Mouse (Mus musculus) embryonic facial prominence, embryonic 12.5 days (tissue): Measurements from ENCODE around the gene Rorc. TPM values are rescaled to one million over a fixed set of nuclear protein-coding genes. Genes with fewer than 3 reads are reported as not detected.

Experiments
- ATAC-seq: fragments of 200-750 bp; cut with Nextera tagmentation; 2 replicates; pipeline ENCODE4 v1.8.0; 2017; ENCODE audit not compliant: insufficient number of reproducible peaks, insufficient read depth, low FRiP score, low TSS enrichment
- H3K27ac ChIP-seq: fragments of 300-500 bp; sonication (generic); 2 replicates; pipeline ENCODE4 v1.5.1; 2016; ENCODE audit warnings: mild to moderate bottlenecking
- H3K27me3 ChIP-seq: fragments of 300-500 bp; sonication (generic); 2 replicates; pipeline ENCODE4 v1.6.1; 2016; ENCODE audit warnings: mild to moderate bottlenecking, moderate library complexity
- H3K36me3 ChIP-seq: fragments of 300-500 bp; sonication (generic); 2 replicates; pipeline ENCODE4 v1.6.1; 2016; ENCODE audit warnings: mild to moderate bottlenecking
- H3K4me1 ChIP-seq: fragments of 300-500 bp; sonication (generic); 2 replicates; pipeline ENCODE4 v1.6.1; 2016
- H3K4me2 ChIP-seq: fragments of 300-500 bp; sonication (generic); replicated peaks from 2 replicates; pipeline ENCODE4 v1.6.1; 2016; ENCODE audit warnings: mild to moderate bottlenecking, moderate library complexity
- H3K4me3 ChIP-seq: fragments of 300-500 bp; sonication (generic); 2 replicates; pipeline ENCODE4 v1.5.1; 2016; ENCODE audit warnings: mild to moderate bottlenecking
- H3K9ac ChIP-seq: fragments of 300-500 bp; sonication (generic); 2 replicates; pipeline ENCODE4 v1.6.1; 2016; ENCODE audit warnings: mild to moderate bottlenecking, moderate library complexity
- H3K9me3 ChIP-seq: fragments of 300-500 bp; sonication (generic); 2 replicates; pipeline ENCODE4 v1.6.1; 2016; ENCODE audit warnings: mild to moderate bottlenecking, moderate library complexity
- WGBS: fragments of 180-500 bp; shearing (Covaris S2); methylation state at CpG from one replicate; pipeline ENCODE4 v1.1.7; 2016; 5-methylcytosine and 5-hydroxymethylcytosine counted together
- polyA plus RNA-seq: library from polyadenylated mRNA; unstranded; fragments of >200 nt; fragmentation: Nextera tagmentation; extraction: Ambion mirVana; gene quantifications from 2 replicates; pipeline ENCODE4 v1.2.1, GENCODE M21; 2016

Gene Rorc
- 0.72 and 0.88 TPM in 2 replicates for polyA plus RNA-seq

DNA sequence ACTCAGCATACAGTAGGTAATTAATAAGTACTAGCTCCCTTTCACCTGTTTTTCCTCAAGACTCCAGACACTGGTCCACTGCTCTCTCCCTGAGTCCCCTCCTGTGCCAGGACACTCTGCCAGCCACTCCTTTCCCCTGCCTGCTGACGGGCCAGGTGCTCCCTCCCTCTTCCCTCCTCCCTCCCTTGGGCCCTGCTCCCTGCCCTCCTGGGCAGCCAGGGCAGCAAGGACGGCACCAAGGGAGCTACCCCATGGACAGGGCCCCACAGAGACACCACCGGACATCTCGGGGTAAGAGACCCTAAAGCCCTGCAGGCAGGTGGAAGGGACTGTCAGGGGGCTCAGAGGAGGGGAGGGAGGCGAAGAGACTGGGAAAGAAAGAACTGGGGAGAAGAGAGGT is at the start of gene Rorc:
Gene Rorc, plus strand, starts transcription at position 154 of the 400 bp plus-strand sequence.
- no peak within 1 kb of the TSS for H3K27ac ChIP-seq
- 12% methylated on average over 5 of the region's 5 CpGs for WGBS
- peaks cover 22% of the 10 kb centered on the region for H3K27me3 ChIP-seq
- H3K4me1 ChIP-seq: peaks cover 28% of the 10 kb centered on the region
- peak within 1 kb of the TSS; percentile 36 for H3K4me2 ChIP-seq
- H3K9me3 ChIP-seq: no peaks in the 10 kb centered on the region
- H3K36me3 ChIP-seq: no peaks in the 10 kb centered on the region
- ATAC-seq: peak; percentile 4; the same call in 1 of the 2 replicates
- peak within 1 kb of the TSS; percentile 9; the same call in 1 of the 2 replicates for H3K4me3 ChIP-seq
- H3K9ac ChIP-seq: peak within 1 kb of the TSS; percentile 25

DNA sequence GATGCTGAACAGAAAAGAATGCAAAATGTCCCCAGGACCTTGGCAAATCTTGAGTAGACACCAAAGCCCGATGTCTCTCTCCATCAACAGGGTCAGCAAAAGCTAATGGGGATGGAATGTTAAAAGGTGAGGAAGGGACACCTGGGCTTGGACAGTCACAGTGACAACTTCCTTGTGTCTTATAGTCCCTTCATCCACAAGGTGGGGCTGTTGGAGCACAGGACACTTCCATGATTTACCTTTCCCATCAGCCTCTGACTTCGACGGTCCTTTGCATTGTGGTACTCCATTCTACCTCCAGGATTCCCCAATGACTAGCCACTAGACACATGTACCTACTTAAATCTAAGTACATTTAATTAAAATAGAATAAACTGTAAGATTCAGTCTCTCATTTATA is 43.9 kb upstream of the Rorc start:
- ATAC-seq: no peak
- Histone ChIP-seq H3K27ac (no peak overlapping the region), H3K4me1 (no peaks in the 10 kb centered on the region), H3K4me2 (no peak overlapping the region), H3K27me3 (no peaks in the 10 kb centered on the region), H3K36me3 (peaks cover 8% of the 10 kb centered on the region; the same call in 1 of the 2 replicates), H3K9ac (no peak overlapping the region), H3K4me3 (no peak overlapping the region), H3K9me3 (no peaks in the 10 kb centered on the region)
- 64% methylated on average over 3 of the region's 3 CpGs for WGBS

DNA sequence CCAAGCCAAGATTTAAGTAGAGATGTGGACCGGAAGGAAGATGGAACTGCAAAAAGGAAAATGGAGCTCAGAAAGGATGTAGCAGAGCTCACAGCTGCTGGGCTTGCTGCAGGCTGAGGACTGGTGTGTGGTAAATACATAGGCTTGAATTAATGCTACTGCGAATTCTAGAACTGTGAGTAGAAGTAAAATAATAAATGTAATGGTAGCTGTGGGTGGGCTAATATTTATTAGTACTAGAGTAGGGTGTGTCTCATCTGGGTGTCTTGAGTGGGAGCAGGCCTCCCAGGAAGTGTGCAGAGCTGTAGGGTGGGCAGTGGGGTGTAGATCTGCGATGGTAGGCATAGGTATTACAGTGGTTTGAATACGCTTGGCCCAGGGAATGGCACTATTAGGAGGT is 38.2 kb upstream of the Rorc start:
- H3K27ac ChIP-seq: no peak overlapping the region
- H3K4me3 ChIP-seq: no peak overlapping the region
- no peak overlapping the region for H3K4me2 ChIP-seq
- no peak for ATAC-seq
- H3K36me3 ChIP-seq: peaks cover 6% of the 10 kb centered on the region; the same call in 1 of the 2 replicates
- 90% methylated on average over 4 of the region's 4 CpGs for WGBS
- no peaks in the 10 kb centered on the region for H3K9me3 ChIP-seq
- H3K9ac ChIP-seq: no peak overlapping the region
- no peaks in the 10 kb centered on the region for H3K4me1 ChIP-seq
- H3K27me3 ChIP-seq: no peaks in the 10 kb centered on the region

DNA sequence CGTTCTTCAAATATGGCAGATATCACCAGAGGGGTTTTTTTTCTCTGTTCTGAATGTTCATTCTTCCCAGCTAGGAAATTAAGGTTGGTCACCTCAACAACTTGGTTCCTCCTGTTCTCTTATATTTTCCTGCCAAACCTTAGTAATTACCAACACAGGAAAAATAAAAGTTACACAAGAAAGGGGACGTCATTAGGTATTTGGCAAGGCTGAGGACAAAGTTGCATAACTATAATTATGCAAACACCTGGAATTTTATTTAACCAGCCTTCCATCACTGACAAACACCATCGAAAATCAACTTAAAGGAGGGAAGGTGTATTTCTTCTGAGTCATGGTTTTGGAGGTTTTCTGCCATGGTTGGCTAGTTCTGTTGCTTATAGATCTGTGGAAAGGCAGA is 34.1 kb upstream of the Rorc start:
- Histone ChIP-seq H3K4me3 (no peak overlapping the region), H3K4me2 (no peak overlapping the region), H3K9ac (no peak overlapping the region), H3K4me1 (no peaks in the 10 kb centered on the region), H3K27ac (no peak overlapping the region), H3K9me3 (no peaks in the 10 kb centered on the region), H3K36me3 (no peaks in the 10 kb centered on the region), H3K27me3 (no peaks in the 10 kb centered on the region)
- no peak for ATAC-seq
- 88% methylated on average over 3 of the region's 3 CpGs for WGBS

DNA sequence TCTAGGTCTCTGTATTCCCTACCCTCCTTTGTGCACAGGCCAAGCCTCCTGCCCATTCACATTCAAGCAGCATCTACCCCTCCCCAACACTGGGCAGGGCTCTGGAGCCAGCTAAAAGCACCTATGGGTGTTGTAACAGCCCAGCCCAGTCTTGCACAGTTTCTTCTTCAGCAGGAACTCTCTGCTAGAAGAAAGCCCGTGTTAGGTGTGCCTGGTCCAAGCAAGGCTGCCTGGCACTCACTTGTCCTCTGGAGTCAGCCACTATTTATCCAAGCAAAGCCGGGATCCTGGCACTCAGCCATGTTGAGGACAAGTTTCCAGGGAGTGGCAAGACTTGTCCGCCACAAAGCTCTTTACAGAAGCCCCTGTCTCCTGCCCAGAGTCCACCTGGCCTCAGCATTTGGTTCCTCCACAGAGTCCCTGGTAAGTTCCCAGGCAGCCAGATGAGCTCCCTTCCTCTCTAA is 30.6 kb upstream of the Rorc start, which contains the start of gene Them5:
Gene Them5, plus strand, starts transcription at position 141 of the 464 bp plus-strand sequence.
- Histone ChIP-seq H3K4me2 (no peak within 1 kb of the TSS), H3K27me3 (no peaks in the 10 kb centered on the region), H3K4me3 (no peak within 1 kb of the TSS), H3K27ac (no peak within 1 kb of the TSS), H3K36me3 (no peaks in the 10 kb centered on the region), H3K9me3 (no peaks in the 10 kb centered on the region), H3K4me1 (no peaks in the 10 kb centered on the region), H3K9ac (no peak within 1 kb of the TSS)
- WGBS: 60% methylated on average over 3 of the region's 3 CpGs
- no peak for ATAC-seq

DNA sequence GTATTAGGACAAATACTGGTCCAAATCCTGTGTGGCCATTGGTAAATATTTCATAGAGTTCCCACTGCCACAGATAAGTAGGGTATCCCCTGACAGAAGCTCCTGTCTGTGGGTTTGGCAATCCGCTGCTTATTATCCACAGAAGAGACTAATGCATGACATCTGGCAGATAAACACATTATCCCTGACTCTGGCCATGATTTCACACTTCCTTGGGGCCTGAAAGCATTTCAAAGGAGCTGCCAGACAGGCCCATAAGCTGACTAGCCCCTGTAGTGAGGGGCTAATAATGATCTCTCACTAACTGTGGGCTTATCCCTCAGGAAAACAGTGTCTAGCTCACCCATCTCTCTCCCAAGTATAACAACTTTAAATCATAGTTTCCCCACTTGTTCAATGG is 30.0 kb upstream of the Rorc start:
- Histone ChIP-seq H3K27me3 (no peaks in the 10 kb centered on the region), H3K4me3 (no peak overlapping the region), H3K4me1 (no peaks in the 10 kb centered on the region), H3K36me3 (no peaks in the 10 kb centered on the region), H3K9ac (no peak overlapping the region), H3K27ac (no peak overlapping the region), H3K4me2 (no peak overlapping the region), H3K9me3 (no peaks in the 10 kb centered on the region)
- no peak for ATAC-seq
- WGBS: 65% methylated on average over 1 of the region's 1 CpGs

DNA sequence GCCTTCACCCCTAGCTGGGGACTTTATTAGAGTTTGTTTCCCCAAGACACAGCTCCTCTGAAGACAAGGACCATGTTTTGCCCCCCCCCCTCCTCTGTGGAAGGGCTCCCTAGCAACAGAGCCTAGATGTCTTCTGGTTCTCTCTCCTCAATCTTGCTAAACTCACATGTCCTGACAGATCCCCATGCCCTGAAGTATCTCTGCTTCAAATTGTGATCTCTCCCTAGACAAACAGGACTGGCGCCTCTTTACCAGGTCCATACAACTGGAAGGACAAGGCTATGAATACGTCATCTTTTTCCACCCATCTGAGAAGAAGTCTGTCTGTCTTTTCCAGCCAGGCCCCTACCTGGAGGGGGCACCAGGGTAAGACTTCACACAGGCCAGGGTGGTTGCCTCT is 28.4 kb upstream of the Rorc start:
- H3K9me3 ChIP-seq: no peaks in the 10 kb centered on the region
- H3K4me3 ChIP-seq: no peak overlapping the region
- no peak overlapping the region for H3K9ac ChIP-seq
- H3K36me3 ChIP-seq: no peaks in the 10 kb centered on the region
- ATAC-seq: no peak
- H3K27ac ChIP-seq: no peak overlapping the region
- H3K4me2 ChIP-seq: no peak overlapping the region
- no peaks in the 10 kb centered on the region for H3K4me1 ChIP-seq
- no peaks in the 10 kb centered on the region for H3K27me3 ChIP-seq
- 73% methylated on average over 2 of the region's 2 CpGs for WGBS

DNA sequence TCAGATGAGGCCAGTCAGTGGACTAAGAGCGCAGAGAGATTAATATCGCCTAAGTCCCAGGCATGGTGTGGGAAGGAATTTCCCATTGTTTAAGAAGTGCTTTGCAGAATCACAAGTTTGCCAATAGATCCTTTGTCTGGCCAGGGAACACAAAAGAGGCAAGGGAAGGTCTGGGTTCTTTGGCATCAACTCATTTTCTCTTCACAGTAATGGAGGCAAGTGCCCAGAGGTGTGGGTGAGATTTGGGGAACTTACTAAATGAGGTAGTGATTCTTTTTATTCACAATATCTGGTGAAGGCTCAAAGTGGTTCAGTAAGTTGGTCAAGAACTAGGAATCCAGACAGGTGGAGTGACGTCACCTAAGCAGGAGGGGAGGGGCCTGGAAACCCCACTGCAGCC is 27.7 kb upstream of the Rorc start:
- ATAC-seq: no peak
- 78% methylated on average over 3 of the region's 3 CpGs for WGBS

DNA sequence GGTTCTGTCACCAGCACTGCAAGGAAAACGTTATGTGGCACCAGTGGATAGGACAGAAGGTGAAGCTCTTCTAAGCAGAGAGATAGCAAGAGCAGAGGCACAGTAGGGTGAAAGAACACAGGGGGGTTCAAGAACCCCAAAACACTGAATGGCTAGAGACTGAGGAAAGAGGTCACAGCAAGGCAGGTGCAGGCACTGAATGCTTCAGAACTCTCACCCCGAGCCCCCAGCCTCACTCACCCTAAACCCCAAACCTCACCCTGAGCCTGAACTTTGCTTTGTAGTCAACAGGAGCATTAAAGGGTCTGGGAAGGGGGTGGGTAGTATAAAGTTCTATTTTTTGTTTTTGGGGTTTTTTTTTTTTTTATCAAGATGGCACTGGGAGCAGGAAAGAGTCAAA is 24.4 kb upstream of the Rorc start:
- Histone ChIP-seq H3K4me1 (no peaks in the 10 kb centered on the region), H3K27ac (no peak overlapping the region), H3K9ac (no peak overlapping the region), H3K9me3 (no peaks in the 10 kb centered on the region), H3K36me3 (no peaks in the 10 kb centered on the region), H3K4me3 (no peak overlapping the region), H3K27me3 (no peaks in the 10 kb centered on the region), H3K4me2 (no peak overlapping the region)
- WGBS: 77% methylated on average over 2 of the region's 2 CpGs
- ATAC-seq: no peak

More for the DNA sequence above, 27.7 kb upstream of the Rorc start:
- Histone ChIP-seq H3K4me3 (no peak overlapping the region), H3K36me3 (no peaks in the 10 kb centered on the region), H3K4me1 (no peaks in the 10 kb centered on the region), H3K27ac (no peak overlapping the region), H3K27me3 (no peaks in the 10 kb centered on the region), H3K4me2 (no peak overlapping the region), H3K9ac (no peak overlapping the region), H3K9me3 (no peaks in the 10 kb centered on the region)

DNA sequence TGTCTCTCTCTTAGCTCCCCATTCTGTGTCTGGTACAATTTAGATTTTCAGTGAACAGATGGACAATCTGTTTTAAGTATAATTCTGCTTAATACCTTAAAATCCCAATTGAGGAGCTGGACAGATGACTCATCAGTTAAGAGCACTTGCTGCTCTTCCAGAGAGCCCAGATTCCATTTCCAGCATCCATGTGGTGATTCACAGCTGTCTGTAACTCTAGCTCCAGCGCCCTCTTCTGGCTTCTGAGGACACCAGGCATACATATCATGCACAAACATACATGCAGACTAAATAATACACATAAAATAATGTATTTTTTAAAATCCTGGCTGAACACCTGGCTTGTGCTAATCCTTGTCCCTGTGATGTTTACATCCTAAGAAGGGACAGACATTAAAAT is 11.8 kb upstream of the Rorc start:
- Histone ChIP-seq H3K27me3 (peaks cover 42% of the 10 kb centered on the region), H3K9me3 (no peaks in the 10 kb centered on the region)
- 2% methylated on average over 1 of the region's 1 CpGs for WGBS

DNA sequence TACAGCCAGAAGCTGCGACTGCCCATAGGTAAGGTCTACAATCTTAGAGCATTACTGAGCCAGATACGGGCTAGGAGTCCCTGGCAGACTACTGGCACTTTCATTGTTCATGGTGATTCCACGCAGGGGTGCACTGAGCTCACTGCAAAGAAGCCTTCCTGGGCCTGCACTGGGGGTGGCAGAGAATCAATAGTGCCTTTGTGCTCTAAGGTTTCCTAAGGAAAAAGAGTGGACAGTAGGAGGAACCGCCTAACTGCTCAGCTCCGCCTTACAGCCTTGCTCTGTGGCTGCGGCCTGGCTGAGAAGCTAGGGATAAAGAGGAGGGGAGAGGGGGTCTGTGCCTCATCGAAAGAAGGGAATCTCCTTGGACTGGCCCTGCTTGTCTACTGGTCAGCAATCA is 10.5 kb upstream of the Rorc start, which contains the start of gene C2cd4d:
Gene C2cd4d, plus strand, starts transcription at position 301 of the 400 bp plus-strand sequence.
- 25% methylated on average over 7 of the region's 7 CpGs for WGBS
- H3K36me3 ChIP-seq: no peaks in the 10 kb centered on the region

More for the DNA sequence above, 11.8 kb upstream of the Rorc start:
- no peaks in the 10 kb centered on the region for H3K36me3 ChIP-seq
- no peak overlapping the region for H3K27ac ChIP-seq
- ATAC-seq: no peak
- H3K4me3 ChIP-seq: no peak overlapping the region
- H3K9ac ChIP-seq: no peak overlapping the region
- H3K4me1 ChIP-seq: no peaks in the 10 kb centered on the region
- no peak overlapping the region for H3K4me2 ChIP-seq

DNA sequence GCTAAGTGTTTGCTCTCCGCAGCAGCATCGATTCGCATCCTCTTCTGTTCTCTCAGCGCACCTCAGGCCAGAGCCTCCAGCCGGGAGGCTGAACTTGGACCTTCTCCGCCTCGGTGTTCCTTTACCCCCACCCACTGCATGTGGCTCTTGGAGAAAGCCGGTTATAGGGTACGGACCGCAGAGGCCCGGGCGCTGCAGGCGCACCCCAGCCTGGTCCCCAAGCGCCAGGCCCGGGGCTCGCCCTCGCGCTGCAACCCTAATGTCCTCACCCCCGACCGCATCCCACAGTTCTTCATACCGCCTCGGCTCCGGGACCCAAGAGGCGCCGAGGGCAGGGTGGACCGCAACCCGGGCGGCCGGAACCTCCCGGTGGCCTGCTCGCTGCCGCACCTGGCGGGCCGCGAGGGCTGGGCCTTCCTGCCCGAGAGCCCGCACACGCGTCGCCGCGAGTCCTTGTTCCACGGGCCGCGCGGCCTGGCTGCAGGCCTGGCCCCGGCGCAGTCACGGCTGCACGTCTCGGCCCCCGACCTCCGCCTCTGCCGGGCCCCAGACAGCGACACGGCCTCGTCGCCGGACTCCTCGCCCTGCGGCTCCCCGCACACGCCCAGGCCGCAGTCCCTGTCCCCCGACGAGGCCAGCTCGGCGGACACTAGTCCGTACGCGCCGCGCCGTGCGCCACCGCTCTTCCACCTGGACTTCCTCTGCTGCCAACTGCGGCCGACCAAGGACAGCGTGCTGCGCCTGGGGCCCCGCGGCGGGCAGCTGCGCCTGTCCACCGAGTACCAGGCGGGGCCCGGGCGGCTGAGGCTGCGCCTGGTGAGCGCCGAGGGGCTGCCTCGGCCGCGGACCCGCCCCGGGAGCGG is 9.1 kb upstream of the Rorc start:
- Histone ChIP-seq H3K4me1 (no peaks in the 10 kb centered on the region), H3K4me3 (peak overlapping the region; percentile 55), H3K4me2 (peak overlapping the region; percentile 87), H3K36me3 (no peaks in the 10 kb centered on the region), H3K9me3 (no peaks in the 10 kb centered on the region), H3K9ac (peak overlapping the region; percentile 74), H3K27ac (no peak overlapping the region), H3K27me3 (peaks cover 51% of the 10 kb centered on the region)
- WGBS: 5% methylated on average over 95 of the region's 97 CpGs
- ATAC-seq: peak; percentile 42

More for the DNA sequence above, 10.5 kb upstream of the Rorc start, which contains the start of gene C2cd4d:
- H3K9ac ChIP-seq: peak within 1 kb of the TSS; percentile 74
- H3K4me3 ChIP-seq: peak within 1 kb of the TSS; percentile 55
- H3K9me3 ChIP-seq: no peaks in the 10 kb centered on the region
- no peak within 1 kb of the TSS for H3K27ac ChIP-seq
- no peak for ATAC-seq
- peaks cover 51% of the 10 kb centered on the region for H3K27me3 ChIP-seq
- H3K4me1 ChIP-seq: no peaks in the 10 kb centered on the region
- H3K4me2 ChIP-seq: peak within 1 kb of the TSS; percentile 87
